ENCODE assay signal across 26 mouse cellular contexts in the genomic region with DNA sequence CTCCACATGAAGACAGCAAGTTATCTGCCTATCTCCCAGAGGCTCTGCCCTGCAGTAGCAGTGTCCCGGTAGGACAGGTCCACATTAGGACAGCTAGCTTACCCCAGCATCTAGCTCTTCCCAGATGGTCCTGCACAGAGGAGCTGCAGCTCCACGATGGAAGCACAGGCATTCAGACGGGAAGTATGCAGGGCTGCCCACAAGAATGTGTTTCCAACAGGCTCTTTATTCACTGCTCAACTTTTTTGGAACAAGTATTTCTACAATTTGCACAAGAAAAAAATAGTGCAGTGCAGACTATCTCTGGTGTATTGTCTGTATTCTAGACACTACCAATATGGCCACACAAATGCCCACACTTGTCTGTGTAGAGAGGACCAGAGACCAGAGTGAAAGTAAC. TPM values are rescaled to one million over a fixed set of nuclear protein-coding genes. Genes with fewer than 3 reads are reported as not detected.
DNase-seq lines count a peak whose midpoint lies in the region; ATAC-seq lines count a peak whose summit lies in the region.
"Had no signal": no experiment of that assay in that cellular context is flagged by ENCODE, and none has a peak within 500 bp of the region (broad histone marks: within the 10 kb centered on the region; RNA-seq: fewer than 3 reads in every experiment).

No protein-coding gene starts in this region.

- 0 out of 2 replicates have a peak overlapping the region, but pooled peaks have one; percentile 36 for H3K27ac ChIP-seq in embryonic facial prominence, embryonic 14.5 days (replicated peaks; ENCODE audit: low read depth, low read length)
- H3K27ac ChIP-seq: heart, embryonic 15.5 days; hindbrain, embryonic 14.5 days; hindbrain, postnatal 0 days had no signal

- 60% methylated on average over 3 of the region's 3 CpGs for WGBS in embryonic facial prominence, embryonic 14.5 days

- H3K9me3 ChIP-seq in embryonic facial prominence, embryonic 14.5 days (ENCODE audit: control insufficient read depth, low read length), result no peaks in the 10 kb centered on the region
- H3K9me3 ChIP-seq: heart, embryonic 12.5 days; heart, embryonic 15.5 days had no signal

- no peak overlapping the region for H3K4me3 ChIP-seq in embryonic facial prominence, embryonic 14.5 days (ENCODE audit: low read depth, low read length)
- H3K4me3 ChIP-seq: heart, embryonic 12.5 days; heart, embryonic 15.5 days had no signal

- no peaks in the 10 kb centered on the region for H3K36me3 ChIP-seq in embryonic facial prominence, embryonic 14.5 days (ENCODE audit: control insufficient read depth, insufficient read depth, low read length)
- H3K36me3 ChIP-seq: heart, embryonic 12.5 days; heart, embryonic 15.5 days had no signal

- peak; percentile 22 for DNase-seq in kidney, postnatal 10 days
- no peak for DNase-seq in kidney, adult 9 months
- peak; percentile 88 for DNase-seq in Muller cell, postnatal 12 days (ENCODE audit: inconsistent ontology term)
- DNase-seq in embryonic facial prominence, embryonic 14.5 days (ENCODE audit: low spot score), result no peak
- DNase-seq in urinary bladder, postnatal 4 days (ENCODE audit: low spot score in 2 of 2), result no peak
- no peak for DNase-seq in layer of hippocampus, adult 18-20 months (ENCODE audit: low spot score in 2 of 2)
- no peak for DNase-seq in embryo, embryonic 10.5 days (ENCODE audit: low spot score)
- DNase-seq: adrenal gland, adult 2 months; adrenal gland, postnatal 14 days; cerebellum, adult 11 months; cerebellum, adult 2 months; cerebellum, adult 9-11 months; cerebellum, postnatal 25 days; embryo, embryonic 11 days; gastrocnemius, postnatal 25 days; heart, adult 18-20 months; heart, postnatal 10 days; heart, postnatal 4 days had no signal

- no peak overlapping the region for H3K4me2 ChIP-seq in embryonic facial prominence, embryonic 14.5 days (ENCODE audit: low read depth, low read length)
- H3K4me2 ChIP-seq: heart, embryonic 12.5 days; heart, embryonic 15.5 days; hindbrain, embryonic 14.5 days had no signal

- no peak for ATAC-seq in embryonic facial prominence, embryonic 14.5 days (ENCODE audit: low read depth)
- ATAC-seq: CD4-positive, CD25-positive, alpha-beta regulatory T cell, adult 4 months; forebrain, embryonic 14.5 days; hindbrain, postnatal 0 days; inflammation-experienced regulatory T-cells, adult 6 months; intestine, embryonic 16.5 days had no signal

- no peaks in the 10 kb centered on the region for H3K27me3 ChIP-seq in embryonic facial prominence, embryonic 14.5 days (replicated peaks; ENCODE audit: control insufficient read depth, insufficient read depth, low read length)
- H3K27me3 ChIP-seq: heart, embryonic 12.5 days; heart, embryonic 15.5 days had no signal

- H3K9ac ChIP-seq in embryonic facial prominence, embryonic 14.5 days (ENCODE audit: low read depth, low read length), result no peak overlapping the region
- H3K9ac ChIP-seq: heart, embryonic 12.5 days; heart, embryonic 15.5 days; hindbrain, embryonic 14.5 days had no signal

- H3K4me1 ChIP-seq in embryonic facial prominence, embryonic 14.5 days (ENCODE audit: control insufficient read depth, insufficient read depth, low read length), result peaks cover 7% of the 10 kb centered on the region; the same call in 1 of the 2 replicates

RNA-seq across cellular contexts. Expression of gene Ppfia1, which starts 18.8 kb away (rescaled TPM):
- 38.6 and 39.6 TPM in 2 replicates for polyA plus RNA-seq in embryonic facial prominence, embryonic 14.5 days (2014; fragmentation: Nextera tagmentation; extraction: Ambion mirVana)
- total RNA-seq in layer of hippocampus, adult 18-20 months (2021), result 10 to 100 TPM; 35.6 to 37.0 TPM

RNA-seq across cellular contexts. Expression of gene Fadd, which starts 47.5 kb away (rescaled TPM):
- polyA plus RNA-seq in embryonic facial prominence, embryonic 14.5 days (2014; fragmentation: Nextera tagmentation; extraction: Ambion mirVana), result 8.0 and 9.5 TPM in 2 replicates
- 1 to 10 TPM; 2.0 TPM for total RNA-seq in layer of hippocampus, adult 18-20 months (2021)

Comparison
In these comparisons a context has a peak if more than half of its experiments do, and no peak if none do; other contexts are left out.
1. DNase-seq: peak in kidney, postnatal 10 days (single experiment) and Muller cell, postnatal 12 days (single experiment); none in kidney, adult 9 months (single experiment), embryonic facial prominence, embryonic 14.5 days (single experiment), urinary bladder, postnatal 4 days (0 of 2), layer of hippocampus, adult 18-20 months (0 of 2) and embryo, embryonic 10.5 days (single experiment).